Mouse (Mus musculus) CD8-positive naive resting alpha-beta T cell, adult 2 months (primary cell): ENCODE measurements around the gene Trak2.
"Not testable (repeated sequence)": the region's sequence is repeated elsewhere in the genome, so short reads cannot be mapped to it uniquely, and the experiment has no call there.

Experiments used
- DNase-seq, 2 experiments: peaks; one replicate each; pipeline ENCODE4 v3.0.0; 2022; ENCODE audit warnings: low read depth in 2 of 2, low spot score in 2 of 2

Gene Trak2

DNA sequence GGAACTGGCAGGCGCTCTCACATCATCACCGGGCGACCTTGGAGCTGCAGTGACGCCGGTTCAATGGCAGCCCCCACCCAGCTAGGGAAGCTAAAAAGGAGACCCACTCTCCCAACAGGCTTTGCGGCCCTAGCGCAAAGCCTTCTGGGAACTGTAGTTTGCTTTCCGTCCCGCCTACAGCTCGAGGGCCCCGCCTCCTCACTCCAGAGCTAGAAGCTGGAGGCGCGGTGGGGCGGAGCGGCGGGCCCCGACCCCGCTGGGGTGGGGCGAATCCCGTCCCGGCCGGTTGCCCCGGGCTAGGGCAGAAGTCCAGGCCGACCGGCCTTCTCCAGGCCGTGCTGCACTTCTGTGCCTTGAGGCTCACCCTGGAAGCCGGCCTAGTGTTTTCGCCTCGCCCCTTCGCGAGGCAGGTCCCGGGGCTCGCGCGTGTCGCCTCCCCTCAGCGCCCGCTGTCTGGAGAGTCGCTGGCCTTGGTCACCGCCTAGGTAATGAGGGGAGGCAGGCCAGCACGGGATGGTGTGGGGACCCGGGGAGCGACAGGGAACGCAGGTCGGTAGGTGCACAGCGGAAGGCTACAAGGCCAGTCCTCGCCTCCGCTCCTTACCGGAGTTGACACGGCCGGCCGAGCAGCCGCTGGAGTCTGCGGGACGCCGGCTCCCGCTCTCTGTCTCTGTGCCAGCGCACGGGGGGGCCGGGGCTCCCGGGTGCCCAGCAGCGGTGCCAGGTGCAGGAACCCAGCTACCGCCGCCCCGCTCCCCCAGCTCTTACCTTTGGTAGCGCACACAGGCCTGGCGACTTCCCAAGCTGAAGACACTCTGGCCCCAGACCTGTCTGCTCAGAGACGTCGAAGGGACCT lies at the start of gene Trak2, which contains the start of gene Stradb:
Gene Trak2 (minus strand): TSS at position 65 of the 856 bp plus-strand sequence.
Gene Stradb (plus strand): TSS at position 157 of the 856 bp plus-strand sequence.
- peak; percentile 94 to 96 for DNase-seq

DNA sequence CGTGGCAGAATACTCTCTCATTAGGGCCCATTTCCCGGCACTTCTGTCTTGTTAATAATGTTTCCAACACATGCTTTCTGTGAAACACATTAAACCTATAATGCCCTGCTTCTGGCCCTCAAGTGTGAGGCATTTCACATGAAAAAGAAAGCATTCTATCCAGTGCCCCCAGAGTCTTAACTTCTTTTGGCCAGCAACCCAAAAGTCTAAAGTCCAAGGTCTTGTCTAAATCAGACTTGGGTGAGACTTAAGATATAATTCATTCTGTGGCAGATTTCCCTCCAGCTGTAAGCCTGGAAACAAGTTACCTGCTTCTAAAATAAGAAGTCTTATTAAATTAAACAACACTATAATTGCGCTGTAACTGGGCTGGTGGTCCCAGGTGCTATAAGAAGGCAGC lies 48.3 kb upstream of the Trak2 start:
- DNase-seq = no peak

DNA sequence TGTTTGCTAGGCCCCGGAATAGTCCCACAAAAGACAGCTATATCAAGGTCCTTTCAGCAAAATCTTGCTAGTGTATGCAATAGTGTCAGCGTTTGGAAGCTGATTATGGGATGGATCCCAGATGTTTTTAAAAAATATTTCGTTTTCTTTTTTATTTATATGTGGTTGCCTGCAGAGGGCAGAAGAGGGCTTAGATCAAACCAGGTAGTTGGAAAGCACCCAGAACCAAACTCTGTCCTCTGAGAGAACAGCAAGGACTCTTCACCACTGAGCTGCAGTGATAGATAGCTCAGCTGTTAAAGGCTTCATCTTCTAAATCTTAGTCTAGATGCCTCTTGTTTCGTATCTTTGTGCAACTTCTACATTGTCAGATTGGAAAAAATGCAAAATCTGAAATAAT lies 36.0 kb upstream of the Trak2 start:
- DNase-seq = no peak

DNA sequence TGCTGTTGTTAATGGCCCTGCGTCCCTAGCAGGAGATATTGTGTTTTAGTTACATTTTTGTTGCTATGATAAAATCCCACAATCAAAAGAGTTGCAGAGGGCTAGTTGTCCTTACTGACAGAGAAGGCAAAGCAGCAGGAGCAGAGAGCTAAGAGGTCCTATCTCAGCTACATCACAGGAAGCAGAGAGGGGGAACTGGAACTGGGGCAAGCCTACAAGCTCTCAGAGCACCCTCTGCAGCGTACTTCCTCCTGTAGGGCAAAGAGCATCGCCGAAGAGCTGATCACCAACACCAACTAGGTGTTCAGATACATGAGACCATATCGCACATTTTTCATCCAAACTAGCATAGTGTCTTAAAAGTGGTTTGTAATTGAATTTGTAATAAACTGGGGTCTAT lies 22.1 kb upstream of the Trak2 start:
- no peak for DNase-seq

DNA sequence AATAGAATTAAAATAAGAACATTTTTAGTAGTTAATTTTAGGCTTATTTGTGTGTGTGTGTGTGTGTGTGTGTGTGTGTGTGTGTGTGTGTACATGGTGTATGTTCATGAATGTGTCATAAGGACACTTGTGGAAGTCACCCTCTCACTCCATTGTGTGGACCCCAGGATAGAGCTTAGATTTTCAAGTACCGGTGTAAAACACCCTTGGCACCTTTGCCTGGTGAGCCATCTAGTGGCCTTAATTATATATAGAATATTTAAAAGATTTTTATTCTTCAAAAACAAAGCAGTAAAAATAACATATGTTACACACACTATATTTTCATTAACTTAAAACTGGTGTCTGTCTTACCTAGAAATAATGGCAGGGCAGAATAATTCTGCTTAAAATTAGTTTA lies 20.5 kb upstream of the Trak2 start:
- no peak for DNase-seq

DNA sequence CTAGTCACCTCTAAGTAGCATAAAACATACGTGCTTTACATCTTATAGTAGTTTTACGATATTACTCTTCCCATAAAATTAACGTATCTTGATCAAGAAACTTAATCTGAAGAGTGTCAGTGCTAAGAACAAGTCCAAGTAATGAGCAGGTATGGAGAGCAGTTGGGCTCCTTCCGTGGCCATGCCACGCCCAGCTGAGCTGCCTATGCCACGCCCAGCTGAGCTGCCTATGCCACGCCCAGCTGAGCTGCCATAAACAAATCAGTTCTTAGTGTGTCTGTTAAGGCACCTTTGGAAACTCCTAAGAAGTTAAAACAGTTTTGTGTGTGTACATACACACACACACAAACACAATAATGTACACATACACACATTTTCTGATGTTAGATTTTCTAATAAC lies 19.9 kb upstream of the Trak2 start:
- DNase-seq = no peak

DNA sequence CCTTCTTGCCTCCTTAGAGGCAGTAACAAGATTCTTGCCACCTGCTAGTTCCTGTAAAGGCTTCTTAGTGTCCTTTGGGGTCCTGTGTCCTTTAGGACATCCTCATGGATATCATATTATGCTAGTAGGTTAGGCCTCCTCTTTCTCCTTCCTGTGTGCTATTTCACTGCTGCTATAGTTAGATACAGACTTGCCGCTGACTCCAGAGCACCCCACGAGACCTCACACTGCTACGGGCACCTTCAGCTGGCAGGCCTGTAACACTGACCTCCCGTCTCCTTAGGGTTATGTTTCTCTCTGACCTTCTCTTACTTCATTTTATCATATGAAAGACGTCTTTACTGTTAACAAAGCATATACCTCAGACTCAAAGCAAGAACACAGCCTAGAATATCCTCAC lies 11.4 kb upstream of the Trak2 start:
- DNase-seq = no peak

DNA sequence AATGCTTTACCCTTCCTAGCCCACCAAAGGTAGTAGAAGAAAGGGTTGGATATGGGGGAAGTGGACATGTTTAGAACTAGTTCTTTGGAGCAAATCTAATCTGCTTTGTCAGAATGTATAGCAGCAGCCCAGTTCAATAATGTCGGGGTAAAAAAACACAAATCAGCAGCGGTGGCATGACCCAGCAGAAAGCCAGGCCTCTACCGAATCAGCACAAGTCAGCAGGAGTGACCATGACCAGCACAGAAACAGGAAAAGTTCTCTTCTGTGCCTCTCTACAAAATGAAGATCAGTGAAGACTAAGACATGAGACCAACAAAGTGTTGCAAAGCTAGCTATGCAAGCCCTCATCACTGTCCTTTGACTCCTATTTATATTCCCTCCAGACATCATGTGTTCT lies 9.0 kb upstream of the Trak2 start:
- DNase-seq = no peak

DNA sequence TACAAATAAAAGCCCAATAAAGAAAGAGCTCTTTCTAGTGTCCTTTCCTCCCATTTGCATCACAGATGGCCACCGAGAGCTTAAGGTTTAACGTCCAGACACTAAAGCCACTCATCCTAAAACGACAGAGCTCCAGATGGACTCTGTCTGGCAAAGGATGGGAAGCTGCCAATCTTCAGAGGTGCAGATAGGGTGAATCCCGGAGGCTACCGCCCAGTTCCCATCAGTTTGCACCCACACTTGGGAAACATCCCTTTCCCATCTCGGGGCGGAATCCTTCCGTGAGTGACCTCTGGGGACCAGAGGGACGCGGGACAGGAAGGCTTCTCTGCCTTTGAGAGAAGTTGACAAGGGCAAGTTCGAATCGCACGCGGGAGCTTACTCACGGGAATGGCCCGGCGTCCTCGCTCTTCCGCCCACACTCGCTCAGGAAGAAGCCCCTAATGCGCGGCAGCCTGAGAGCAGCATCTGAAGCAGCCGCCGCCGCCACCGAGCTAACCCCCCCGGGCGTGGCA lies 322 bp downstream of the Trak2 start:
- no peak for DNase-seq

DNA sequence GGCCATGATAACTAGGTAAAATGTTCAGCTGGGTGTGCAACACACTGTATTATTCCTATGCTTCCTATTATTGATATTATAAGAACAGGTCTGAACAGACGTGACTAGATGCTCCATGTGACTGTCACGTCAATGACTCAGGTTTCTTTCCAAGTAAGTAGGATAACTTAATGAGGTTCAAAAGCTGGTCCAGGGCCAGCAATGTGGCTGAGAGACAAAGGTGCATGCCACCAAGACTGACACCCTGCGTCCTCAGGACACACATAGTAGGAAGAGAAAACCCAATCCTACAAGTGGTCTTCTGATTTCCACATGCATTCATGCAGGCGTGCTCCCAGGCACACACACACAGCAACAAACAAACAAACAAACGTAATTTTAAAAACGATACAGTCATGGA lies 2.1 kb downstream of the Trak2 start:
- no peak for DNase-seq

DNA sequence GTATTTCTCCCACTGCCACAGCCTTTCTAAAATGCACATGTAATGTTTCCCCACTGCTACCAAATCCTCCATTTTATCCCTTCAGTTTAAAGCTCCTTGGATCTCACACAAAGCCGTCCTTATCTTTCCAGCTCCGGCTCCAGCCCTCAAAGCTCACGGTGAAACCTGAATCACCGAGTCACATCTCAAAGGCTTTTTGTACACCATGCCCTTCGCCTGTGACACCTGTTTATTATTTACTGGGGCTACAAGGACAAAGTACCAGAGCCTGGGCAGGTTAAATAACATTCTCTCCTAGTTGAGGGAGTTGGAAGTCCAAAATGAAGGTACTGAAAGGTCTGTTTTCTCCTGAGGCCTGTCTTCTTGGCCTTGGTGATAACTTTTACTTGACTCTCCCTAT lies 3.2 kb downstream of the Trak2 start:
- DNase-seq = no peak

DNA sequence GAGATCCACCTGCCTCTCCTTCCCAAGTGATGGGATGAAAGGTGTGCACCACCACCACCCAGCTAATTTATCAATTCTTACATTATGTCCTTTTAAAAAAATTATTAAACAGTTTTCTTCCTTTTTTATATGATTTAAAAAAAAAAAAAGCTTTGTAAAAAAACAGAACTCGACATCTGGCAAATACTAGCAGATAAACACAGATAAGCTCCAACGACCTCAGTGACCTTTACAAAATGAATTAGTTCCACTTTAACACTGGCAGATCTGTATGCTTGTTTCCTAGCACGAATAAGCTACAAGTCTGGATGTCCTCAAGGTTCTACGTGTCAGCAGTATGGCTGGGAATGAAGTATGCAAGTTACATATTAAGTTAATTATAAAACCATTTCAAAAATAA lies 5.7 kb downstream of the Trak2 start:
- DNase-seq = no peak

DNA sequence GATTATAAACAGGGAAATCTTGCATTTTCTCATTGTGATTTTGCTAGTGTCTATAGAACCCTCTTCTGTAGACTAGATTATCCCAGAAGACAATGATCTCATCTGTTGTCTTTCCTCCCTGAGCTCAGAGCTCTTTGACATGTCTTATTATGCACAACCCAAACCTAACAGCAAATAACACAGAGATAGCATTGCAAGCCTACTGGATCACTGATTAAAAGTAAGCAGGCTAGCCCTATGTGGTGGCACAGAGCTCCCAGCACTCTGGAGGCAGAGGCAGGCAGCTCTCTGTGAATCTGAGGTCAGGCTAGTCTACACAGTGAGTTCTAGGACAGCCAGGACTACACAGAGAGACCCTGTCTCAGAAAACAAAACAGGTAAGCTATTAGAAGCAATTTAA lies 10.4 kb downstream of the Trak2 start:
- no peak for DNase-seq

DNA sequence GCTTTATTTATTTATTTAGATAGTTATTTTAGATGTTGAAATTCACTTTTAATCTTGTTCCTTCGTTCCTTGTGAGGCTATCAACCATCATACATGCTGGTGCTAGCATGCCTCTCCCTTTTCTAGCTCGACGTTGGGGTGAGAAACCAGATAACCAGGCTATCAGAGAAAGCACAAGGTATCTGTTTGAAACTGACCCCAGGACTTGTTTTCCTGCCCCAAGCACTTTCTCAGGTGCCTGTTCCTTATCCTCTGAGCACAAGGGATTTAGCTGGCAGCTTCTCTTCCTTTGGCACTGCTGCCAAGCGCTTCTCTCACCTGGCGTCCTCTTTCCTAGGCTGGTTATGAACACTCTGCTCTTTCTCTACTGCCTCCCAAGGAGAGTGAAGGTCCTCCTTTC lies 10.8 kb downstream of the Trak2 start:
- DNase-seq = no peak

DNA sequence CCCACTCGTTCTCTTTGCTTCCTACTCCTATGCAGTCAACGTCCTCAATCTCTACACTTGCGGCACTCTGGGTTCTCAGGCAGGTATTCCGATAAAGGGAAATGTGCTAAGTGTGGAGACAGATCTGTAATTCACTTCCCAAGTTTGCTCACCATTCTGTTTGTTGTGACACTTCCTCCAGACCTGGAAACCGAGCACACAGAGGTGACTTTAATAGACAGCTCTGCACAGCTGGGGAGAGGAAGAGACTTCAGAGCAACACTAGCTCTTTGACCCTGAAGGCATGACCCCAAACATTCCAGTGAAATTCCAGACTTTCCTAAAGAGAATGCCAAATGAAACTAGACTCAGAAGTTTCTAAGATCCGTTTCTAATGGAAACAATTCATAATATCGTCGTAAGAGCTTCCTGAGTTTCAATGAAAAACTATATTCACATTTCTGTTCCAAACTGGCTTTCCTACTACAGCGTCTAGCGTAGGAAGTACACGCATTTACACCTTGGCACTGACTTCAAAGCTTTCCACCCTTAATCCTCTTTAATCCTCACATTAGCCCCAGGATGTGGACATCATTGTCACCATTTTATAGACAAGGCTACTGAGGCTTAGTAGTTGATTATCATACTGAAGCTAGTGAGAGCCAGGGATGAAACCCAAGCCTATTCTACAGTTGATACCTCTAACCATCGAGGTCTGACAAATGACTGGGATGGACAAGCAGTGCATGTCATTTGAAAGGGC lies 11.9 kb downstream of the Trak2 start:
- DNase-seq = no peak

DNA sequence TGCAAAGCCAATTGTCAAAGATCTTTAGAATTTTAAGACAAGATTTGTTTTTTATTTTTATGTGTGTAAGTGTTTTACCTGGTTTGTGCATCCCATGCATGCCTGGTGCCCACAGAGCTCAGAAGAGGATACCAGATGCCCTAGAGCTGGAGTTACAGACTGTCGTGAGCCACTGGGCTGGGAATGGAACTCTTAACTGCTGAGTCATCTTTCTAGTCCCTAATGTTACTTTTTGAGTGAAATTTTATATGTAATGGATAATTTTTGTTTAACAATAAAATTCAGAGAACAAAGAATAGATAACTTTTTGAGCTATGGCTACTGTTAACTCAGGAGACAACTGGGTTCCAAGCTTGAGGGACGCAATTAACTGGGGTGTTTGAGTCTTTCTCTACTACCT lies 13.5 kb downstream of the Trak2 start:
- no peak for DNase-seq

DNA sequence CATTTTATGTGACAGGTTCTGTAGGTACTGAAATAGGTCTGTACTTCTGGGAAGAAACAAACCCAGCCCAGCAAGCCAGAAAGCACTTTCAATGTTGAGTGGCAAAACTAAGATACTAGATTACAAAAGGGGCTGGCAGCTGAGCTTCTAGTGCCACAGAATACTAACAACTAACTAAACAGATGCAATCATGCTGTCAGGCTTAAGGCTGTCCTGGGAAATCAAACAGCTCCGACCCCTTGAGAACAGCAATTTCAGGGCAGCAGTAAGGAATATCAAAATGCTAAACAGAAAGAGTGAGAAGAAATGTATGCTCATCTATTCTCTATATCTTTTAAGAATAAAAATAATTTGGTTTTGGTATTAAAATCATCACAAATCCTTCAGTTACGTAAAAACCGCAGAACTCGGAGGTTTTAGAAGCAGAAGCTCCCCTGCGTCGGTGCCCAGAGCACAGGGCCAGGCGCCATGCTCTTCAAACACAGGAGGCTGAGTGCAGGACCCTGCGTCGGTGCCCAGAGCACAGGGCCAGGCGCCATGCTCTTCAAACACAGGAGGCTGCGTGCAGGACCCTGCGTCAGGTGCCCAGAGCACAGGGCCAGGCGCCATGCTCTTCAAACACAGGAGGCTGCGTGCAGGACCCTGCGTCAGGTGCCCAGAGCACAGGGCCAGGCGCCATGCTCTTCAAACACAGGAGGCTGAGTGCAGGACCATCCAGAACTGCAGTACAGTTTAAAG lies 14.3 kb downstream of the Trak2 start:
- DNase-seq = not testable (repeated sequence)

DNA sequence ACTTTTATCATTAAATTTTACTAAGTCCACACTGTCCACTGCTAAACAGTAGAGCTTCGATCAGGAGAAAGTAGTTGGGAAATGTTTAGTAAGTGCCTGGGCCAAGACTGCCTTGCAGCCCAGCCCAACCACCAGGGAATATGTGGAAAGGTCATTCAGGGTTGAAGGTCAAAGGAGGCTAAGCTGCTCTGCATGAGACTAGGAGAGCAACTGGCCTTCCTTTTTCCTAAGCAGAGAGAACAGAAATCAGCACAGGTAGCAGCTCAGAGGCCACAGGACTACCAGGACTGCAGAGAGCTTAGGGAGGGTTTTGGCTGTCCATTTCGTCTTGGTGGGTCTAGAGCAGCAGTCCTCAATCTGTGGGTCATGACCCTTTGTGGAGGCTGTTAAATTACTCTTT lies 15.3 kb downstream of the Trak2 start:
- no peak for DNase-seq

DNA sequence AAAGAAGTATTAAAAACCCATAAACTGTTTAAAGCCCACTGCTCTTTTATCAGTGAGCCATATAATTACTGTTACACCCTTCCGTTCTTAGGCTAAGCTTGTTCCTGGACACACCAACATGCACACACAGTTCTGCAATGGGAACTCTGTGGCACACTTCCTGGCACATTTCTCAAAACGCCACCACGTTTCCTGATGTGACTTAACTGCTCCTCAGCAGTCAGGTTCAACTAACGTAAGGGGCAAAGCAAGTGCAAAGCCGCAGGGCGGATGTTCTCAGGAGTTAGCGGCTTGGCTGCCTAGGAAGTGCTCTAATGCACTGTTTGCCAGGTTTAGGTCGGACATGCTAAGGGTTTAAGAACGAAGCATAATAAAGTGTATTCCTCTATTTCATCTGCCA lies 17.0 kb downstream of the Trak2 start:
- peak; percentile 47 to 63 for DNase-seq

DNA sequence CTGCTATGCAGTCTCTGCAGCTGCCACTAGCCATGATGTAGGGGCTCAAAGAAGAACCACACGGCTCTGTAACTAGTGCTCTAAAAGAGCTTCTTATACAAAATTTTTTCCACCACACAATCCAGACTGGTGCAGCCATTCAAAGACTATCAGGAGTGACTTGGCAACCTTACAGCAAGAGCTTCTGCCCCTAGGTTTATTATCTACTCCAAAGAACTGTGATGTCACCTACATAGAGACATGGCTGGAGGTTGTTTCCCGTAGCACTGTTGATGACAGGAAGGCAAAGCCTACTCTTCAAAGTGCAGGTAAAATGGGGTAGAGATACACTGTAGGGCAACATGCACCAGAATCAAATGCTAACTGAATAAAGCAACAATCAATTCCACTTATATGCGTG lies 17.5 kb downstream of the Trak2 start:
- no peak for DNase-seq

DNA sequence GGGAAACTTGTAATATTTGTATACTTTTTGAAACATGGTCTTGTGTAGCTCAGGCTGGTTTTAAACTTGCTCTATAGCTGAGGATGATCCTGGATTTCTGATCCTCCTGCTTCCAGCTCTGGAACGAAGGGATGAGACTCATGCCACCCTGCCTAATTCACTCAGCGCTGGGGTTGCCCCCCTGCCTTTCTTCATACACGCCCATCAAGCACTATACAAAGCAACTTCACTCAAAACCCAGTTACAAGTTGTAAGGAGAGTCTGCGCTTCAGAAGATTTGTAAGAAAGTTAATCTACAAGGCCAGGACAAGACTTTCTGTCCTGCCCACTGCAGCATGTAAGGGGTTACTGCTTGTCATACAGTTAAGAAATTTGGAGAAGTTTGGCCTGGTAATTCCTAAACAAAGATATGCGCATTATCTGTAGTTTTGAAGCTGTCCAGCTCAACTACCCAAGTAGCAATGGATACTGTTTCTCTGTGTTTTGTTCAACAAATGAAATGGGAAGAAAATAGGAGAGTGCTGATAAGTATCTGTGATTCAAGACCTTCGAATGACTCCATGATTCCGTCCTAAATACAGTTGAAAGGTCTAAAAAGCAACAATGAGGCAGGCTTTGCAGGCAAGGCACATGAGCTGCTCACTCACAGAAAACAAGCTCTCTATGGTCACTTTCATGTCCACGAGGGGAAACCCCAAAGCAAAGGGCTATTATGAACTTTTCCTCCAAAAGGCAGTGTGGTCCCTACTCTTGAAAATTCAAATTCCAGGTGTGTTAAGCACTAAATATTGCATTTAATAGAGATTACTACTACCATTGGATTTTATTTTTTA lies 18.4 kb downstream of the Trak2 start:
- no peak for DNase-seq
